Mouse (Mus musculus): ENCODE measurements at regions not wholly inside any gene's neighbourhood (a gene's known extent, or its start where the extent isn't known, plus 50 kb on each side); places are given as distances from the start of the nearest gene placed in this dataset.
A peak's percentile ranks its signal among the peaks of the same experiment; 100 is the strongest.

DNA sequence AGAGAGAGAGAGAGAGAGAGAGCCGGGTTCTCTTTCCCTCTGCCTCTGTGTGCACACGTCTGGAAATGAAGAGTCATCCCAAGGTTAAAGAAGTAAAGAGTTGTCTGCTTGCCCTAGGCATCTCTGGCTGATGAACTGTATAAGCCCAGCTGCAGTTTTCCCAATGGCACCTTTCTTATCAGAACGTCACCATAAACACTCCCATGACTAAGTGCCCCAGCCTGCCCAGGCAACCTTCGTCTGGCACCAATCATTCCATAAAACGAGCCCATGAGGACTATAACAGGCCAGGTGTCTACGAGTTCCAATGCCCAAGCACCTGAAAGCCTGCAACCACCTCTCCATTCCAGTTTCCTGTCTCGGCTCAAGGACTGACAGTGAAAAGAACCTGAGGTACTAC, 435.5 kb upstream of the Sox9 start:
- H3K9me3 ChIP-seq: no peaks in the 10 kb centered on the region
- ATAC-seq (ENCODE audit: low FRiP score, low read depth): no peak
- H3K9ac ChIP-seq (replicated peaks): no peak overlapping the region
- 87% methylated on average over 7 of the region's 7 CpGs for WGBS
- no peaks in the 10 kb centered on the region for H3K36me3 ChIP-seq
- no peaks in the 10 kb centered on the region for H3K4me1 ChIP-seq
- H3K27me3 ChIP-seq: no peaks in the 10 kb centered on the region
- no peak overlapping the region for H3K4me2 ChIP-seq (replicated peaks)
- no peak overlapping the region for H3K4me3 ChIP-seq
- H3K27ac ChIP-seq (replicated peaks): no peak overlapping the region

GRCm38 (mm10) chr11:112355311-112355710, 426.7 kb upstream of the Sox9 start:
- H3K27ac ChIP-seq (replicated peaks): no peak overlapping the region
- 93% methylated on average over 3 of the region's 3 CpGs for WGBS
- no peak overlapping the region for H3K4me2 ChIP-seq (replicated peaks)
- no peak for ATAC-seq (ENCODE audit: low FRiP score, low read depth)
- H3K4me3 ChIP-seq: no peak overlapping the region
- H3K4me1 ChIP-seq: no peaks in the 10 kb centered on the region
- no peaks in the 10 kb centered on the region for H3K27me3 ChIP-seq
- no peak overlapping the region for H3K9ac ChIP-seq (replicated peaks)
- H3K9me3 ChIP-seq: no peaks in the 10 kb centered on the region
- no peaks in the 10 kb centered on the region for H3K36me3 ChIP-seq

DNA sequence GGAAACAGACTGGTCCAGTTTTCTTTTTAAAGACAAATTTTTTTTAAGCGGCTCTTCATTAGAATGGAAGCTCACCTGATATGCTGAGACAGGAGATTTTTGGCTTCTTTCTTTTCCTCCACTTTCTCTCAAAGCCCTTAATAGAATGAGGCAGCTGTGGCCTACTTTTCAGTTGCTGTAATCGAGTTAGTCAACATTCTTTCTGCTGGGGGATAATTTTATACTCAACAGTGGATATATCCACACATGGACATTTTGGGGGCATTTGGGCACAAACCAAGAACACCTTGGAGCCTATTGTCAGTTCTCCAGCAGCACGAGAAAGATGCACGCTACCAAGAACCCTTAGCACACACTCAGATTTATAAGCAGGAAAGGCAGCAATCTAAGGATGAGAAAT, 415.3 kb upstream of the Sox9 start:
- 93% methylated on average over 4 of the region's 4 CpGs for WGBS
- no peak overlapping the region for H3K27ac ChIP-seq (replicated peaks)
- no peaks in the 10 kb centered on the region for H3K36me3 ChIP-seq

GRCm38 (mm10) chr11:112370941-112371340, 411.1 kb upstream of the Sox9 start:
- Histone ChIP-seq H3K4me3 (no peak overlapping the region), H3K4me1 (no peaks in the 10 kb centered on the region), H3K9me3 (no peaks in the 10 kb centered on the region), H3K9ac (replicated peaks) (no peak overlapping the region), H3K27me3 (no peaks in the 10 kb centered on the region), H3K36me3 (no peaks in the 10 kb centered on the region), H3K27ac (replicated peaks) (no peak overlapping the region), H3K4me2 (replicated peaks) (no peak overlapping the region)
- 94% methylated on average over 4 of the region's 4 CpGs for whole genome bisulfite sequencing
- ATAC-seq (ENCODE audit: low FRiP score, low read depth): no peak

More for the DNA sequence above, 415.3 kb upstream of the Sox9 start:
- Histone ChIP-seq H3K9ac (replicated peaks) (no peak overlapping the region), H3K4me1 (no peaks in the 10 kb centered on the region), H3K9me3 (no peaks in the 10 kb centered on the region), H3K4me2 (replicated peaks) (no peak overlapping the region), H3K27me3 (no peaks in the 10 kb centered on the region), H3K4me3 (no peak overlapping the region)
- ATAC-seq (ENCODE audit: low FRiP score, low read depth): no peak

GRCm38 (mm10) chr11:112400069-112400468, 382.0 kb upstream of the Sox9 start:
- 90% methylated on average over 3 of the region's 3 CpGs for WGBS
- H3K9me3 ChIP-seq: no peaks in the 10 kb centered on the region
- no peak overlapping the region for H3K27ac ChIP-seq (replicated peaks)
- no peak overlapping the region for H3K9ac ChIP-seq (replicated peaks)
- H3K4me3 ChIP-seq: no peak overlapping the region
- H3K27me3 ChIP-seq: no peaks in the 10 kb centered on the region
- H3K4me1 ChIP-seq: no peaks in the 10 kb centered on the region
- no peak overlapping the region for H3K4me2 ChIP-seq (replicated peaks)
- ATAC-seq (ENCODE audit: low FRiP score, low read depth): no peak
- no peaks in the 10 kb centered on the region for H3K36me3 ChIP-seq

DNA sequence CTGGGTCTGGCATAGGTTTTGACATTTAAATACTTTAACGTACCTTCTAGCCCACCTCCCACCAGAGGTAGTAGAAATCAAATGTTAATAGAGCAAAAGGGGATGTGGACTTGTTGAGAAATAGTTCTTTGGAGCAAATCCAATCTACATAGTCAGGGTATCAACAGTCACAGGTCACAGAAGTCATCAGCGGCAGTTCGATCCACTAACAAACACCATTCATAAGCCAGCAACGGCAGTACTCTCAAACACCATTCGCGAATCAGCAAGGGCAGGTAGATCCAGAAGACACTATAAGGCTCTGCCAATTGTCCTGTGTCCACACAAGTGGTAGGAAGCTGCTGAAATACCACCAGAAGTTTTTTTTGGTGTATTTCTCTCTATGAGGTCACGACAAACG, 374.3 kb upstream of the Sox9 start:
- Histone ChIP-seq H3K9me3 (no peaks in the 10 kb centered on the region), H3K27me3 (no peaks in the 10 kb centered on the region), H3K4me1 (peaks cover 10% of the 10 kb centered on the region), H3K4me3 (no peak overlapping the region), H3K9ac (replicated peaks) (no peak overlapping the region), H3K4me2 (replicated peaks) (no peak overlapping the region), H3K27ac (replicated peaks) (no peak overlapping the region), H3K36me3 (no peaks in the 10 kb centered on the region)
- ATAC-seq (ENCODE audit: low FRiP score, low read depth): no peak
- 93% methylated on average over 8 of the region's 8 CpGs for WGBS

DNA sequence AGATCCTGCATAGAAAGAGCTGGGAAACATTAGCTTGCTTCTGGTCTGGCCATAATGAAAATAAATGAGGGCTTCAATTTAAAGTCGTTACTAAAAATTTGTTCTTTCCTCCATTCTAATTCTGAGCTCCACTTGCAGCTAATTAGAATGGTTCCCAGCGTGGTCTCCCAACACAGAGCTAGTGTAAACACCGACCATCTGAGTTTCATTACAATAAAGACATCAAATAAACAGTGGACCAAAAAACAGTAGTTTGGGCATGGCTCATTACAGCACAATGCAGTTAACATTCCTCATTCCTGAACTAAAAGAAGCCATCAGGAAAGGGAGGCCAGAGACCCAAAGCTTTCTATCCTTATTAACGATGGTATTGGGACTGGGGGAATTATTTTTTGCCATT, 369.6 kb upstream of the Sox9 start:
- Histone ChIP-seq H3K4me1 (peaks cover 17% of the 10 kb centered on the region), H3K9ac (replicated peaks) (no peak overlapping the region), H3K27ac (replicated peaks) (no peak overlapping the region), H3K9me3 (no peaks in the 10 kb centered on the region), H3K4me2 (replicated peaks) (no peak overlapping the region), H3K27me3 (no peaks in the 10 kb centered on the region), H3K36me3 (no peaks in the 10 kb centered on the region), H3K4me3 (no peak overlapping the region)
- no peak for ATAC-seq (ENCODE audit: low FRiP score, low read depth)
- WGBS: 25% methylated on average over 4 of the region's 4 CpGs

DNA sequence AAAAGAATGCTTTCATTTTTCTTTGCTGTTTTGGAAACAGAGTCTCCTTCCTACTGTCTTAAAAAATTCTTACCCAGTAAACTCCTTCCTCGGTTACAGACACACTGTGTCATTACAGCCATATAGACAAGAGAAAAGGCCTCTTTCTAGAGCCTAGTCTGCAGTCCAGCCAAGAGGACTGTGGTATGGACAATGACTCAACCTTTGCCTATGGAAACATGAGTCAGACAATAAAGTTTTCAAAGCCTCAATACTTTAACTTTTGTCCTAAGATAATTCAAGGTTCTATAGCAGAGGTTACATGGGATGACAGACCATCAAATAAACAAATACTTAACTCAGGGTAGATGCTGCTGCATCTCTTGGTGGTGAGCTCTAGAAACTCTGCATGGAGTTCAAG, 339.4 kb upstream of the Sox9 start:
- H3K36me3 ChIP-seq: no peaks in the 10 kb centered on the region
- no peaks in the 10 kb centered on the region for H3K4me1 ChIP-seq
- H3K4me2 ChIP-seq (replicated peaks): no peak overlapping the region
- H3K9ac ChIP-seq (replicated peaks): no peak overlapping the region
- no peaks in the 10 kb centered on the region for H3K27me3 ChIP-seq
- H3K4me3 ChIP-seq: no peak overlapping the region
- no peaks in the 10 kb centered on the region for H3K9me3 ChIP-seq
- 85% methylated on average over 1 of the region's 1 CpGs for WGBS
- no peak overlapping the region for H3K27ac ChIP-seq (replicated peaks)
- no peak for ATAC-seq (ENCODE audit: low FRiP score, low read depth)

- H3K36me3 ChIP-seq: no peaks in the 10 kb centered on the region
- no peak for ATAC-seq (ENCODE audit: low FRiP score, low read depth)
- H3K4me2 ChIP-seq (replicated peaks): no peak overlapping the region
- H3K9me3 ChIP-seq: no peaks in the 10 kb centered on the region
- H3K27me3 ChIP-seq: no peaks in the 10 kb centered on the region
- no peaks in the 10 kb centered on the region for H3K4me1 ChIP-seq
- no peak overlapping the region for H3K4me3 ChIP-seq
- 96% methylated on average over 4 of the region's 4 CpGs for WGBS
- no peak overlapping the region for H3K27ac ChIP-seq (replicated peaks)
- no peak overlapping the region for H3K9ac ChIP-seq (replicated peaks)
Observed at GRCm38 (mm10) chr11:112443890-112444289, 338.1 kb upstream of the Sox9 start.

- H3K36me3 ChIP-seq: no peaks in the 10 kb centered on the region
- H3K9ac ChIP-seq (replicated peaks): no peak overlapping the region
- H3K27me3 ChIP-seq: no peaks in the 10 kb centered on the region
- H3K4me1 ChIP-seq: peaks cover 8% of the 10 kb centered on the region; the same call in 1 of the 2 replicates
- no peak overlapping the region for H3K4me3 ChIP-seq
- no peak overlapping the region for H3K4me2 ChIP-seq (replicated peaks)
- H3K9me3 ChIP-seq: no peaks in the 10 kb centered on the region
- ATAC-seq (ENCODE audit: low FRiP score, low read depth): peak; percentile 49; the same call in 1 of the 2 replicates
- 18% methylated on average over 5 of the region's 5 CpGs for WGBS
- no peak overlapping the region for H3K27ac ChIP-seq (replicated peaks)
Observed at GRCm38 (mm10) chr11:112449632-112450031, 332.4 kb upstream of the Sox9 start.

GRCm38 (mm10) chr11:112450227-112450626, 331.8 kb upstream of the Sox9 start:
- no peak overlapping the region for H3K9ac ChIP-seq (replicated peaks)
- no peaks in the 10 kb centered on the region for H3K9me3 ChIP-seq
- no peak for ATAC-seq (ENCODE audit: low FRiP score, low read depth)
- no peaks in the 10 kb centered on the region for H3K36me3 ChIP-seq
- peaks cover 8% of the 10 kb centered on the region; the same call in 1 of the 2 replicates for H3K4me1 ChIP-seq
- no peak overlapping the region for H3K27ac ChIP-seq (replicated peaks)
- no peaks in the 10 kb centered on the region for H3K27me3 ChIP-seq
- WGBS: 61% methylated on average over 6 of the region's 6 CpGs
- no peak overlapping the region for H3K4me3 ChIP-seq
- H3K4me2 ChIP-seq (replicated peaks): no peak overlapping the region

DNA sequence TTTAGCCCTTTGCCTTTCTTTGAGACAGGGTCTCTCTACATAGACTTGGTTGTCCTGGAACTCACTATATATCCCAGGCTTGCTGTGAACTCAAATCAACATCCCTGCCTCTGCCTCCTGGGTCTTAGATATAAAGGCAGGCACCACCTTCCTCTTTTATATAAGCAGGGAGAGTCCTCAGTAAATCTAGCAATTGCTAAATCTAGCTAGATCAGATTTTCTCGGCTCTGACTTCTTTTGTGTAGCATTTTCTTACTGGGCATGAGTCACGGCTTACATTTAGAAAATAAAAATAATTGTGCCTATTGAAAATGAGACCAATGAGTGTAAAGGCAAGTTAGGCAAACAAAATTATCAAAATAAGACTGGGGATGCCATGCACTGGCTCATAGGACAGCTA, 323.9 kb upstream of the Sox9 start:
- ATAC-seq (ENCODE audit: low FRiP score, low read depth): no peak
- H3K4me1 ChIP-seq: no peaks in the 10 kb centered on the region
- no peaks in the 10 kb centered on the region for H3K36me3 ChIP-seq

GRCm38 (mm10) chr11:112463121-112463520, 318.9 kb upstream of the Sox9 start:
- ATAC-seq (ENCODE audit: low FRiP score, low read depth): no peak
- no peak overlapping the region for H3K4me3 ChIP-seq

More for the DNA sequence above, 323.9 kb upstream of the Sox9 start:
- H3K4me3 ChIP-seq: no peak overlapping the region
- no peaks in the 10 kb centered on the region for H3K27me3 ChIP-seq
- H3K27ac ChIP-seq (replicated peaks): no peak overlapping the region
- no peak overlapping the region for H3K9ac ChIP-seq (replicated peaks)
- no peak overlapping the region for H3K4me2 ChIP-seq (replicated peaks)
- H3K9me3 ChIP-seq: no peaks in the 10 kb centered on the region
- 88% methylated on average over 2 of the region's 2 CpGs for WGBS

More at GRCm38 (mm10) chr11:112463121-112463520, 318.9 kb upstream of the Sox9 start:
- H3K27me3 ChIP-seq: no peaks in the 10 kb centered on the region
- no peaks in the 10 kb centered on the region for H3K9me3 ChIP-seq
- H3K4me1 ChIP-seq: no peaks in the 10 kb centered on the region
- no peaks in the 10 kb centered on the region for H3K36me3 ChIP-seq
- no peak overlapping the region for H3K9ac ChIP-seq (replicated peaks)
- H3K27ac ChIP-seq (replicated peaks): no peak overlapping the region
- WGBS: 78% methylated on average over 1 of the region's 1 CpGs
- no peak overlapping the region for H3K4me2 ChIP-seq (replicated peaks)
